In genomic region chr3:28781848-28782247, GRCm38 (mm10) we compare ENCODE assay signal across 9 mouse cellular contexts. TPM values are rescaled to one million over a fixed set of nuclear protein-coding genes. Genes with fewer than 3 reads are reported as not detected.
DNase-seq lines count a peak whose midpoint lies in the region; ATAC-seq lines count a peak whose summit lies in the region.
"Had no signal": no experiment of that assay in that cellular context is flagged by ENCODE, and none has a peak within 500 bp of the region (broad histone marks: within the 10 kb centered on the region; RNA-seq: fewer than 3 reads in every experiment).

No protein-coding gene starts in this region.

- peaks cover 5% of the 10 kb centered on the region in 2 experiments for H3K4me1 ChIP-seq in heart, embryonic 14.5 days (ENCODE audit: control insufficient read depth in 2 of 2, insufficient read depth in 2 of 2, low read length in 2 of 2)
- 0 out of 2 replicates have a peak, but pooled peaks cover 6% of the 10 kb centered on the region for H3K4me1 ChIP-seq in hindbrain, embryonic 14.5 days (replicated peaks; ENCODE audit: control insufficient read depth, insufficient read depth, low read length)
- H3K4me1 ChIP-seq in midbrain, embryonic 14.5 days (ENCODE audit: control insufficient read depth, insufficient read depth, low read length) = no peaks in the 10 kb centered on the region

- H3K9ac ChIP-seq in heart, embryonic 14.5 days (ENCODE audit: low read length) = peak overlapping the region; percentile 84
- H3K9ac ChIP-seq in hindbrain, embryonic 14.5 days = peak overlapping the region; percentile 75
- H3K9ac ChIP-seq in midbrain, embryonic 14.5 days (replicated peaks; ENCODE audit: low read length) = peak overlapping the region; percentile 73

- no peak for DNase-seq in heart, adult 8-10 months (ENCODE audit: low spot score)
- no peak for DNase-seq in hindbrain, embryonic 14.5 days (ENCODE audit: low spot score)
- no peak for DNase-seq in midbrain, embryonic 14.5 days
- no peak for DNase-seq in right cerebral cortex, postnatal 36 days (ENCODE audit: low spot score in 2 of 2)
- no peak for DNase-seq in cerebellum, adult 9-10 months
- no peak for DNase-seq in layer of hippocampus, postnatal 25 days (ENCODE audit: extremely low spot score in 1 of 2, low spot score in 1 of 2)

- H3K4me3 ChIP-seq in heart, embryonic 14.5 days (ENCODE audit: control insufficient read depth in 1 of 2, insufficient read depth in 1 of 2, low read depth in 1 of 2, low read length in 2 of 2) = peak overlapping the region; percentile 63 to 81
- peak overlapping the region; percentile 83 for H3K4me3 ChIP-seq in hindbrain, embryonic 14.5 days (replicated peaks; ENCODE audit: low read length)
- H3K4me3 ChIP-seq in midbrain, embryonic 14.5 days (replicated peaks; ENCODE audit: low read depth, low read length) = peak overlapping the region; percentile 75

- ATAC-seq in heart, embryonic 14.5 days (ENCODE audit: insufficient number of reproducible peaks, insufficient read depth, low FRiP score, low read depth) = no peak
- ATAC-seq in common myeloid progenitor, adult 5-6 weeks (replicated peaks; ENCODE audit: low read depth, poor library complexity, severe bottlenecking) = 0 out of 2 replicates have a peak, but pooled peaks have one; percentile 1
- ATAC-seq in hindbrain, embryonic 14.5 days (ENCODE audit: low FRiP score) = no peak
- no peak for ATAC-seq in midbrain, embryonic 14.5 days (ENCODE audit: low FRiP score, low TSS enrichment)

- H3K27ac ChIP-seq in heart, embryonic 14.5 days (replicated peaks in 1 of 2; ENCODE audit: control insufficient read depth in 1 of 2, insufficient read depth in 1 of 2, low read depth in 2 of 2, low read length in 2 of 2) = no peak overlapping the region
- no peak overlapping the region for H3K27ac ChIP-seq in hindbrain, embryonic 14.5 days
- H3K27ac ChIP-seq in midbrain, embryonic 14.5 days (replicated peaks; ENCODE audit: low read depth, low read length) = no peak overlapping the region

- peak overlapping the region; percentile 97 for H3K4me2 ChIP-seq in heart, embryonic 14.5 days (ENCODE audit: low read length)
- H3K4me2 ChIP-seq in hindbrain, embryonic 14.5 days (replicated peaks) = peak overlapping the region; percentile 99
- peak overlapping the region; percentile 98 for H3K4me2 ChIP-seq in midbrain, embryonic 14.5 days (ENCODE audit: low read length)

- WGBS in heart, embryonic 14.5 days = 15% methylated on average over 14 of the region's 14 CpGs
- WGBS in hindbrain, embryonic 14.5 days = 18% methylated on average over 14 of the region's 14 CpGs
- WGBS in midbrain, embryonic 14.5 days = 20% methylated on average over 14 of the region's 14 CpGs

- no peaks in the 10 kb centered on the region for H3K9me3 ChIP-seq in heart, embryonic 14.5 days (ENCODE audit: control insufficient read depth, low read length)
- no peaks in the 10 kb centered on the region for H3K9me3 ChIP-seq in hindbrain, embryonic 14.5 days (ENCODE audit: control insufficient read depth, low read length)
- no peaks in the 10 kb centered on the region for H3K9me3 ChIP-seq in midbrain, embryonic 14.5 days (ENCODE audit: control insufficient read depth, low read length)

- H3K36me3 ChIP-seq in heart, embryonic 14.5 days (ENCODE audit: control insufficient read depth, insufficient read depth, low read length) = 0 out of 2 replicates have a peak, but pooled peaks cover 7% of the 10 kb centered on the region
- no peaks in the 10 kb centered on the region for H3K36me3 ChIP-seq in hindbrain, embryonic 14.5 days (replicated peaks; ENCODE audit: control insufficient read depth, insufficient read depth)
- H3K36me3 ChIP-seq in midbrain, embryonic 14.5 days (ENCODE audit: control insufficient read depth, insufficient read depth, low read length) = 0 out of 2 replicates have a peak, but pooled peaks cover 4% of the 10 kb centered on the region

- no peaks in the 10 kb centered on the region for H3K27me3 ChIP-seq in heart, embryonic 14.5 days (ENCODE audit: control insufficient read depth, insufficient read depth, low read length)
- H3K27me3 ChIP-seq in hindbrain, embryonic 14.5 days (ENCODE audit: control insufficient read depth, insufficient read depth, low read length) = no peaks in the 10 kb centered on the region
- H3K27me3 ChIP-seq in midbrain, embryonic 14.5 days (ENCODE audit: control insufficient read depth, insufficient read depth, low read length) = no peaks in the 10 kb centered on the region; the same call in 1 of the 2 replicates
- H3K27me3 ChIP-seq: Patski had no signal

RNA-seq across cellular contexts. Expression of gene Eif5a2, which starts 0.8 kb away (rescaled TPM):
- 12.7 and 12.9 TPM in 2 replicates for polyA plus RNA-seq in heart, embryonic 14.5 days (2014; fragmentation: Nextera tagmentation; extraction: Ambion mirVana)
- 1 to 10 TPM in 3 of 4 experiments, under 1 TPM in 1; 0.87 to 1.4 (median 1.2) TPM for total RNA-seq in heart, adult 8-10 months (2022)
- total RNA-seq in common myeloid progenitor, adult 5-6 weeks (2017) = 4.2 and 6.0 TPM in 2 replicates
- polyA plus RNA-seq in hindbrain, embryonic 14.5 days (2014; fragmentation: Nextera tagmentation; extraction: Ambion mirVana) = 17.5 and 19.5 TPM in 2 replicates
- polyA plus RNA-seq in midbrain, embryonic 14.5 days (2014; fragmentation: Nextera tagmentation; extraction: Ambion mirVana) = 11.9 and 15.0 TPM in 2 replicates
- 10 to 100 TPM; 26.7 to 27.3 TPM for total RNA-seq in layer of hippocampus, postnatal 25 days (2021)

RNA-seq across cellular contexts. Expression of gene Rpl22l1, which starts 23.4 kb away (rescaled TPM):
- polyA plus RNA-seq in heart, embryonic 14.5 days (2014; fragmentation: Nextera tagmentation; extraction: Ambion mirVana) = 244 and 279 TPM in 2 replicates
- 100 to 1,000 TPM in 1 of 4 experiments, 10 to 100 TPM in 3; 75.8 to 106 (median 85.5) TPM for total RNA-seq in heart, adult 8-10 months (2022)
- 170 and 232 TPM in 2 replicates for total RNA-seq in common myeloid progenitor, adult 5-6 weeks (2017)
- polyA plus RNA-seq in hindbrain, embryonic 14.5 days (2014; fragmentation: Nextera tagmentation; extraction: Ambion mirVana) = 280 and 339 TPM in 2 replicates
- polyA plus RNA-seq in midbrain, embryonic 14.5 days (2014; fragmentation: Nextera tagmentation; extraction: Ambion mirVana) = 267 and 312 TPM in 2 replicates
- total RNA-seq in layer of hippocampus, postnatal 25 days (2021) = 100 to 1,000 TPM; 175 to 209 TPM
